Mouse (Mus musculus): Measurements from ENCODE around the gene Baz2b. TPM values are rescaled to one million over a fixed set of nuclear protein-coding genes. Genes with fewer than 3 reads are reported as not detected.

Baz2b gene
- polyA plus RNA-seq, 1 experiment from 2014 or later, result 38.1 TPM

- in situ Hi-C loops (cut with MboI; ENCODE audit: low pct_unique_long_range_greater_than_20kb), result no loop called here
- no peak for ATAC-seq
- DNase-seq (ENCODE audit: low read depth, low spot score), result no peak
- TF ChIP-seq CTCF (IDR thresholded peaks at IDR 0.05), result no peak
- no peaks in the 10 kb centered on the region for H3K27me3 ChIP-seq
- ChIA-PET CTCF (no interaction called here), POLR2A (interaction anchor here (0.6 kb wide), 1 partner anchor 19 kb away, joined by 4 read pairs; no protein-coding TSS in a partner anchor)
Observed at GRCm38 (mm10) chr2:60221954-60222353, 12.3 kb upstream of the Baz2b start.

- in situ Hi-C loops (cut with MboI; ENCODE audit: low pct_unique_long_range_greater_than_20kb), result no loop called here
- CTCF ChIA-PET, result no interaction called here
- DNase-seq (ENCODE audit: low read depth, low spot score) (no peak), ATAC-seq (no peak)
- no peaks in the 10 kb centered on the region for H3K27me3 ChIP-seq
- TF ChIP-seq CTCF (IDR thresholded peaks at IDR 0.05), result no peak
- POLR2A ChIA-PET, result no interaction called here
Observed at GRCm38 (mm10) chr2:60221236-60221635, 11.6 kb upstream of the Baz2b start.

- DNase-seq (ENCODE audit: low read depth, low spot score) (no peak), ATAC-seq (no peak)
- no peak for TF ChIP-seq CTCF (IDR thresholded peaks at IDR 0.05)
- POLR2A ChIA-PET, result no interaction called here
- CTCF ChIA-PET, result no interaction called here
- no peaks in the 10 kb centered on the region for H3K27me3 ChIP-seq
- in situ Hi-C loops (cut with MboI; ENCODE audit: low pct_unique_long_range_greater_than_20kb), result no loop called here
Observed at GRCm38 (mm10) chr2:60217620-60218019, 8.0 kb upstream of the Baz2b start.

GRCm38 (mm10) chr2:60216547-60217153 lies 7.0 kb upstream of the Baz2b start:
- no peak for TF ChIP-seq CTCF (IDR thresholded peaks at IDR 0.05)
- ATAC-seq (no peak), DNase-seq (ENCODE audit: low read depth, low spot score) (no peak)
- ChIA-PET CTCF (no interaction called here), POLR2A (interaction anchor here (0.6 kb wide), 1 partner anchor 11 kb away, joined by 3 read pairs; no protein-coding TSS in a partner anchor)
- in situ Hi-C loops (cut with MboI; ENCODE audit: low pct_unique_long_range_greater_than_20kb), result no loop called here
- H3K27me3 ChIP-seq, result no peaks in the 10 kb centered on the region

GRCm38 (mm10) chr2:60214683-60215082 lies 5.0 kb upstream of the Baz2b start:
- H3K27me3 ChIP-seq, result no peaks in the 10 kb centered on the region
- ChIA-PET CTCF (interaction anchor here (1.3 kb wide), 1 partner anchor 19 kb away, joined by 5 read pairs; no protein-coding TSS in a partner anchor), POLR2A (no interaction called here)
- in situ Hi-C loops (cut with MboI; ENCODE audit: low pct_unique_long_range_greater_than_20kb), result no loop called here
- no peak for DNase-seq (ENCODE audit: low read depth, low spot score)
- ATAC-seq, result no peak
- no peak for TF ChIP-seq CTCF (IDR thresholded peaks at IDR 0.05)

- CTCF ChIA-PET, result interaction anchor here (0.9 to 1.0 kb wide), 2 partner anchors 12 to 205 kb away, joined by 3 read pairs; no protein-coding TSS in a partner anchor
- POLR2A ChIA-PET, result interaction anchor here (0.6 kb wide), 1 partner anchor 299 kb away, joined by 8 read pairs; no protein-coding TSS in a partner anchor
- TF ChIP-seq CTCF (IDR thresholded peaks at IDR 0.05), result no peak
- ATAC-seq (no peak), DNase-seq (ENCODE audit: low read depth, low spot score) (no peak)
- in situ Hi-C loops (cut with MboI; ENCODE audit: low pct_unique_long_range_greater_than_20kb), result no loop called here
- H3K27me3 ChIP-seq, result no peaks in the 10 kb centered on the region
Observed at GRCm38 (mm10) chr2:60212488-60212887, 2.8 kb upstream of the Baz2b start.

GRCm38 (mm10) chr2:60210821-60211220 lies 1.2 kb upstream of the Baz2b start:
- CTCF ChIA-PET, result no interaction called here
- no peak for DNase-seq (ENCODE audit: low read depth, low spot score)
- H3K27me3 ChIP-seq, result no peaks in the 10 kb centered on the region
- TF ChIP-seq CTCF (IDR thresholded peaks at IDR 0.05), result no peak
- in situ Hi-C loops (cut with MboI; ENCODE audit: low pct_unique_long_range_greater_than_20kb), result no loop called here
- POLR2A ChIA-PET, result interaction anchor here (0.9 kb wide), 1 partner anchor 151 kb away, joined by 3 read pairs; no protein-coding TSS in a partner anchor
- ATAC-seq, result no peak

GRCm38 (mm10) chr2:60209122-60209611 lies 472 bp downstream of the Baz2b start:
- peak; percentile 53 for ATAC-seq
- no peaks in the 10 kb centered on the region for H3K27me3 ChIP-seq
- CTCF ChIA-PET, result interaction anchor here (1.0 kb wide), 1 partner anchor 17 kb away, joined by 3 read pairs; no protein-coding TSS in a partner anchor
- no peak for DNase-seq (ENCODE audit: low read depth, low spot score)
- POLR2A ChIA-PET, result interaction anchor here (0.5 to 0.8 kb wide), 5 partner anchors 77 to 1859 kb away, joined by 4 to 7 read pairs (median 5); no protein-coding TSS in a partner anchor
- no peak for TF ChIP-seq CTCF (IDR thresholded peaks at IDR 0.05)
- in situ Hi-C loops (cut with MboI; ENCODE audit: low pct_unique_long_range_greater_than_20kb), result loop anchor here (10.0 kb wide), 1 partner anchor 254 kb away; no protein-coding TSS in a partner anchor

- no peak for TF ChIP-seq CTCF (IDR thresholded peaks at IDR 0.05)
- ChIA-PET POLR2A (no interaction called here), CTCF (no interaction called here)
- in situ Hi-C loops (cut with MboI; ENCODE audit: low pct_unique_long_range_greater_than_20kb), result loop anchor here (10.0 kb wide), 1 partner anchor 251 kb away; no protein-coding TSS in a partner anchor
- DNase-seq (ENCODE audit: low read depth, low spot score) (no peak), ATAC-seq (no peak)
- no peaks in the 10 kb centered on the region for H3K27me3 ChIP-seq
Observed at GRCm38 (mm10) chr2:60205795-60206194, 3.8 kb downstream of the Baz2b start.

- ATAC-seq (no peak), DNase-seq (ENCODE audit: low read depth, low spot score) (no peak)
- H3K27me3 ChIP-seq, result no peaks in the 10 kb centered on the region
- in situ Hi-C loops (cut with MboI; ENCODE audit: low pct_unique_long_range_greater_than_20kb), result loop anchor here (10.0 kb wide), 1 partner anchor 249 kb away; no protein-coding TSS in a partner anchor
- POLR2A ChIA-PET, result no interaction called here
- TF ChIP-seq CTCF (IDR thresholded peaks at IDR 0.05), result no peak
- CTCF ChIA-PET, result no interaction called here
Observed at GRCm38 (mm10) chr2:60204162-60204561, 5.5 kb downstream of the Baz2b start.

GRCm38 (mm10) chr2:60203733-60204132 lies 5.9 kb downstream of the Baz2b start:
- TF ChIP-seq CTCF (IDR thresholded peaks at IDR 0.05), result no peak
- ATAC-seq (no peak), DNase-seq (ENCODE audit: low read depth, low spot score) (no peak)
- ChIA-PET CTCF (no interaction called here), POLR2A (no interaction called here)
- in situ Hi-C loops (cut with MboI; ENCODE audit: low pct_unique_long_range_greater_than_20kb), result loop anchor here (10.0 kb wide), 1 partner anchor 249 kb away; no protein-coding TSS in a partner anchor
- no peaks in the 10 kb centered on the region for H3K27me3 ChIP-seq

Data from Patski (cell line).